Mouse (Mus musculus) naive thymus-derived CD4-positive, alpha-beta T cell, adult 5 months (primary cell): ENCODE data around the gene Tm4sf5. TPM values are rescaled to one million over a fixed set of nuclear protein-coding genes. Genes with fewer than 3 reads are reported as not detected.

Experiments
- polyA plus RNA-seq: library from polyadenylated mRNA; unstranded; fragments of 100-300 nt; shearing (Covaris generic); gene quantifications from one replicate; pipeline ENCODE4 v1.2.1, GENCODE M21; 2017

The Tm4sf5 gene
- 0.55 TPM for polyA plus RNA-seq

GRCm38 (mm10) chr11:70504970-70505369 is at the start of gene Tm4sf5:
Gene Tm4sf5, plus strand, starts transcription at chr11:70505244.

GRCm38 (mm10) chr11:70458688-70459600 is 46.1 kb upstream of the Tm4sf5 start, which contains the start of gene Zmynd15:
Gene Zmynd15, plus strand, starts transcription at chr11:70459433.

DNA sequence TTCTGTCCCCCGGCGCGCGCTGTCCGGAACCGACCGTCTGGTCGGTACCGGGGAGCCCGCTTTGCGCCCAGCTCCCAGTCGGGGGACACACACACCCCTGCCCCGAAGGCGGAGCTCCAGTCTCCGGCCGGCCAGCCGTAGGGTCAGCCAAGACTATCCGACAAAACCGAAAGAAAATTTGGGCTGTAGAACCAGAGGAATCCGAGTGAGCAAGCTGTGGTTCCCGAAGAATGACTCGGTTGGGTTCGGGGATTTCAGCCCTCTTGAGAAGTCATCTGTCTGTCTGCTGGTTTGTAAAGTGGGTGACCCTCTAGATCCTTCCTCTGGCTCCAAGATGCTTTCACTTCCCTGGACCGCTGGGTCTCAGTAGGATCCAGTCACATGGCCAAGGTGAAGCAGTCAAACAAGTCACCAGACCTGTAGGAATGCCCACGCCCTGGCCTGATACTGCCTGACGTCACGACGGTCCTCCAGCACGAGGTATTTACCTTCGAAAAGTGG is 45.4 kb upstream of the Tm4sf5 start, which contains the start of gene Cxcl16:
Gene Cxcl16, minus strand, starts transcription at position 384 of the 501 bp plus-strand sequence.

GRCm38 (mm10) chr11:70514288-70514687 is 9.2 kb downstream of the Tm4sf5 start, which contains the start of gene Vmo1:
Gene Vmo1, minus strand, starts transcription at chr11:70514616.

DNA sequence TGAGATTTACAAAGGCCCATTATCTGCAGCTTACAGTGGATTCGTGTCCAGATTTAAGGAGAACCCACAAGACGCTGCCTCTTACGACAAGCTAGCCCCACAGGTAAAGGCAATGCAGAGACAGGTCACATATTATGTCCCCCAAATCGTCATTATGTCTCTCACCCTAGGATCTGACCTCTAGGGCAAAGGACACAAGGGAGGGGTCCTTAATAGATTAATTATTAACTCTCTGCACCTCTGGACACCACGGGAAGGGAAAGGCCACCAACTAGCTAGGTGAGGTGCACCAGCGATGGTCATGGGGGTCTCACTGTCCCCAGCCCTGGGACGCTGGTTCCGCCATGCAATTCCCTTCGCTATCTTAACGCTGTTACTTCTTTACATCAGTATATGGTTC is 13.9 kb downstream of the Tm4sf5 start, which contains the start of gene Gltpd2:
Gene Gltpd2, plus strand, starts transcription at position 274 of the 400 bp plus-strand sequence.

DNA sequence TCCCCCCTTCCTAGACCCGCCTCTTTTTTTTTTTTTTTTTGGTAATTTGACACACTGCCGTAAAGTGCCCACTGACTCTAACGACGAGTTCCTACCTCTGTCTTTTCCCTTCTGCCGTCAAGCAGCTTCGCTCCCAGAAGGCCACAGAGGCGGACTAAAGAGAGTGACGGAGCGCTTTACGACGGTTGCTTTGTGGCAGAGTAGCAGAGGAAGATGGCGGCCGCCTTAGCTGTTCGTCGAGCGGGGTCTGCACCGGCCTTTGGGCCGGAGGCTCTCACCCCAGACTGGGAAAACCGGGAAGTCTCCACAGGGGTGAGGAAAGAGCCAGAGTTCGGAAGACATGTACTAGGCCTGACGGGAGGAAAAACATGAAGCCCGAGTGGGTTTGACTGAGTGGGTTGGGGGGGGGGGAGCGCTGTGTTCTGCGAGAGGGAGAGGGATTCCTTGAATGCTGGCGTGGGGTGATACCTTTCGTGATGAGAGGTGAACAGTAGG is 20.2 kb downstream of the Tm4sf5 start, which contains the start of gene Psmb6:
Gene Psmb6, plus strand, starts transcription at position 184 of the 495 bp plus-strand sequence.

GRCm38 (mm10) chr11:70532839-70533238 is 27.8 kb downstream of the Tm4sf5 start, which contains the start of gene Gm40193:
Gene Gm40193, minus strand, starts transcription at chr11:70532939.

DNA sequence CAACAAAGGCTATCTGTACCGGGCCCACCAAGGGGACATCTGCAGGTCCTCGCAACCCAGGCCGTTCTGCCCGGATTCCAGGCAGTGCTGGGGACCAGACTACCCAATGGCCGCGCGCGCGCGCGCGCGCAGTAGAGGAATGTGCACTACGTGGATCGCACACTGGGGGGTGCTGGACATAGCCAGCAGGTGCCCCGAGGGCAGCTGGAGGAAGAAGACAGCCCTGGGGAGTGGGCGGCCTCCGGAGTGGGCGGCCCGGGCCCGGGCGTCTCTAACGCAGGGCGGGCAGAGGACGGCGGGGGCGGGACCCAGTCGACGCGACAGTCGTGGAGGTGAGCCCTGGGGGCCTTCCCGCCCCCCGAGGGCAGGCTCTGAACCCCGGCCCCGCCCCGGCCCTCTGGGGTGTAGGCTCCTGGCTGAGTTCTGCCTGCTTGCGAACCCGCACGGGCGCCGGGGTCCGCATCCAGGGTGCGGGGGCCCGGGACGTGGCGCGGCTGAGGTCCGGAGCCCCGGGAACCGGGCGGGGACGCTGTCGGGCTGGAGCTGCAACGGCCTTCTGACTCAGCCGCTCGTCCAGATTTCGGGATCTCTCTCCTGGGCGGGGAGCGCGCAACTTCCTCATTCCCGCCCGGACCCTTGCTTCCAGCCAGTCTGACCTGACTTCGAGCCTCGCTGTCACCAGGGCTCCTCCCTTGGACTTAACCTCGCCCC is 35.0 kb downstream of the Tm4sf5 start, which contains the start of gene Pld2:
Gene Pld2, plus strand, starts transcription at position 188 of the 711 bp plus-strand sequence.

Other genes starting within 250 kb of the Tm4sf5 start
- gene Alox12, start 249.9 kb upstream of the Tm4sf5 start, polyA plus RNA-seq, result not detected
- not detected for gene Alox12e, start 182.6 kb upstream of the Tm4sf5 start, polyA plus RNA-seq
- gene Alox15, start 153.2 kb upstream of the Tm4sf5 start, polyA plus RNA-seq, result not detected
- gene Pelp1, start 95.2 kb upstream of the Tm4sf5 start, polyA plus RNA-seq, result 12.9 TPM
- gene Arrb2, start 72.6 kb upstream of the Tm4sf5 start, polyA plus RNA-seq, result 229 TPM
- gene Med11, start 53.3 kb upstream of the Tm4sf5 start, polyA plus RNA-seq, result 64.7 TPM
- not detected for gene Zmynd15, start 45.8 kb upstream of the Tm4sf5 start, polyA plus RNA-seq
- 0.67 TPM for gene Cxcl16, start 45.3 kb upstream of the Tm4sf5 start, polyA plus RNA-seq
- not detected for gene Vmo1, start 9.4 kb downstream of the Tm4sf5 start, polyA plus RNA-seq
- gene Gltpd2, start 14.0 kb downstream of the Tm4sf5 start, polyA plus RNA-seq, result not detected
- gene Psmb6, start 20.1 kb downstream of the Tm4sf5 start, polyA plus RNA-seq, result 298 TPM
- not detected for gene Gm40193, start 27.7 kb downstream of the Tm4sf5 start, polyA plus RNA-seq
- gene Pld2, start 34.8 kb downstream of the Tm4sf5 start, polyA plus RNA-seq, result 2.3 TPM
- gene Mink1, start 57.6 kb downstream of the Tm4sf5 start, polyA plus RNA-seq, result 22.2 TPM
- gene 4930544D05Rik, start 110.6 kb downstream of the Tm4sf5 start, polyA plus RNA-seq, result not detected
- 8.1 TPM for gene Chrne, start 114.0 kb downstream of the Tm4sf5 start, polyA plus RNA-seq
- not detected for gene Gp1ba, start 133.9 kb downstream of the Tm4sf5 start, polyA plus RNA-seq
- 507 TPM for gene Rnf167, start 142.0 kb downstream of the Tm4sf5 start, polyA plus RNA-seq
- 68.9 TPM for gene Slc25a11, start 142.2 kb downstream of the Tm4sf5 start, polyA plus RNA-seq
- gene Pfn1, start 149.4 kb downstream of the Tm4sf5 start, polyA plus RNA-seq, result 2,460 TPM
- 16.3 TPM for gene Eno3, start 152.0 kb downstream of the Tm4sf5 start, polyA plus RNA-seq
- 48.7 TPM for gene Spag7, start 164.2 kb downstream of the Tm4sf5 start, polyA plus RNA-seq
- gene Camta2, start 182.9 kb downstream of the Tm4sf5 start, polyA plus RNA-seq, result 34.9 TPM
- gene Inca1, start 194.9 kb downstream of the Tm4sf5 start, polyA plus RNA-seq, result 0.65 TPM
- gene Kif1c, start 195.3 kb downstream of the Tm4sf5 start, polyA plus RNA-seq, result 1.3 TPM